Mouse (Mus musculus) left cerebral cortex, adult 8-10 months (tissue): Measurements from ENCODE around the gene Abcd1. TPM values are rescaled to one million over a fixed set of nuclear protein-coding genes. Genes with fewer than 3 reads are reported as not detected.
"Not testable (repeated sequence)": the region's sequence is repeated elsewhere in the genome, so short reads cannot be mapped to it uniquely, and the experiment has no call there.

Source experiments
- DNase-seq, 2 experiments: peaks; one replicate each; pipeline ENCODE4 v3.0.0; 2022; ENCODE audit warnings: low spot score in 2 of 2
- total RNA-seq, 4 experiments: library from RNA; stranded (reverse); gene quantifications; 2 replicates each; pipeline ENCODE4 v1.2.4; 2022

Gene Abcd1
- total RNA-seq, 4 experiments from 2014 or later, result 10.8 to 13.3 (median 12.1) TPM

DNA sequence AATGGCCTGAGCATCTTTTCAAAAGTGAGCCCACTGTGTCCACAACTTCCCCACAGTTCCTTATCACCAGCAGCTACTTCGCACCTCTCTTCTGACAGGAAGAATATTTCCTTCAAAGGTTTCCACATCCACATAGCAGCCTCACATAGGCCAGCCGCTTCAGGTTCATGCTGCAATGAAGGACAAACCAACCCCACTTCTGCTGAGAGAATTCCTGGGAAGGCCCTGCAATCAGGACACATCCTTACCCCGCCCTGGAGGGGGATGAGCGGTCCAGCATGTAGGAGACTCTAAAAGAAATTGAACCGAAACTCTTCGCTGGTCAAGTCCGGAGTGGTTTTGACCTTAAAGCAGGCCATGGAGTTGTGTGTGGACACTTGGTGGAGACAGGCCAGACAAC lies 23.4 kb downstream of the Abcd1 start:
- DNase-seq, result not testable (repeated sequence)

DNA sequence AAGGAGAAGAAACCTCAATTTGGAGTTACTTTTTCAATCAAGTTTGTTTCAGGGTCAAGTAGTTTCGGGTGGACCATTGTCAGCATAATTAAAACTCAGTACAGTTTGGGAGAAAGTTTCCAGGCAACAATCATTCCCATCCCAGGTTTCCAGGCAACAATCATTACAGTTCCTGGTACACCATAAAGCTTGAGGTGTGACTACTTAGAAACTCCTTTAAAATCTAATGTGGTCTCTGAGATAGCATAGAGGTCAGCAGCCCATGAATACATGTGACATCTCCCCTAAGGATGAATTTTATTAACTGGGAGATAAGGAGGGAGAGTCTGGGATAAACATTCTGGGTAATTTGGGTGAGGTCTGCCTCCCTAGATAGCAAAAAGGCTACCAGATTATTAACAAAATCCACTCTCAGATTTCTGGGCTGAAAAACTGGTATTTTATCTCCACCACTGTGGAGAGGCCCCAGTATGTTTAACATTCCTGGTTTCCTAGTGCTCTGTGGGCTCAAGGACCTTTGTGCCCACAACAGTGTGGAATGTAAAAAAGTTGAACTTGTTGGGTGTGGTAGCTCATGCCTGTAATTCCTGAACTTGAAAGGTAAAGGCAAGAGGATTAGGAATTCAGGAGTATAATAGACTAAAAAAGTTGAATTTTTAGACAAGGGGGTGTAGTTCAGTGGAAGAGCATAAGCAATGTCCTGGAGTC lies 28.5 kb downstream of the Abcd1 start:
- no peak for DNase-seq

DNA sequence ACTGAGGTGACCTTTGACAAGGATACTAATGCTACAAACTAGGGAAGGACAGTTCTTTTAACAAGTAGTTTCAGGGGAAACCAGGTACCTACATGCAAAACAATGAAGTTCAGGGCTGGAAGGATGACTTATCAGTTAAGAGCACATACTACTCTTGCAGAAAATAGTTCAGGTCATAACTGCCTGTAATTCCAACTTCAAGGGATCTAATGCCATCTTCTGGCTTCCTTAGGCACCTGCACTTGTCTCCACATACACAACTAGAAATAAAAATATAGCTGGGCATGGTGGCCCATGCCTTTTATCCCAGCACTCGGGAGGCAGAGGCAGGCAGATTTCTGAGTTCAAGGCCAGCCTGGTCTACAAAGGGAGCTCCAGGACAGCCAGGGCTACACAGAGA lies 32.6 kb downstream of the Abcd1 start:
- DNase-seq, result no peak

DNA sequence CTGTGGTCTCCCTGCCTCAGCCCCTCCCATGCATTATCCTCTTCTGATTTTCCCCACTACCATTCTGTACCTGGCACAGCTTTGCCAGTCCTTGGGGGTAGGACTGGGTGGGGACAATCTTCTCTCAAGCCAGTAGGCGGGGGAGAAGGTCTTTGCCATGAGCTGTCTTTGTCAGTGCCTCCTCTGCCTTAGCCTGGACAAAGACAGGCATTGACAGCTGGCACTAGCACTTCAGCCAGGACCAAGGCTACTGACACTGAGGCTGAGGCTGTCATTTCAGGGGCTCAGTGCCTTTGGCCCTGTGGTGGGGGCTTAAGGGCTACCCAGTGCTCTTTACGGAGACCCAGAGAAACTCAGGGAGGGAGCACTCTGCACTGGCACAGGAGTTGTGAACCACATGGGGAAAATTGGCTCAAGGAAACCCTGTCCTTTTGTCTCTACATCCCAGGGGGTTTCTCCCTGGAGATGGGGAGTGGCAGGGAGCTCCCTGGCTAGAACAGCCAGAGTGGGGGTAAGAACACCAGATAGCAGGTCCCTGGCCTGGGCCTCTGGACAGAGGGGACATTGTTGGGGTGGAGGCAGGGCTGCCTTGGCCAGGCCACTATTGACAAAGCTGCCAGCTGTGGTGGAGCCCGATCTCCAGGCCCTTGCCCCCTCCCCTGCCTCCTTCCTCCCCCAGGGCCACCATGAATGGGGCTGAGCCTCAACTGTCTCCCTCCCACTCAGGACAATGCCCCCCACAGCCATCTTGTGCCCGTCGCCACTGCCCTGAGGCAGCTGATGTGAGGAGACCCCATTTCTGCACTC lies 40.1 kb downstream of the Abcd1 start, which contains the start of gene Plxnb3:
Gene Plxnb3, plus strand, starts transcription at position 757 of the 807 bp plus-strand sequence.
- peak in 1 of 2 experiments; percentile 42 for DNase-seq

DNA sequence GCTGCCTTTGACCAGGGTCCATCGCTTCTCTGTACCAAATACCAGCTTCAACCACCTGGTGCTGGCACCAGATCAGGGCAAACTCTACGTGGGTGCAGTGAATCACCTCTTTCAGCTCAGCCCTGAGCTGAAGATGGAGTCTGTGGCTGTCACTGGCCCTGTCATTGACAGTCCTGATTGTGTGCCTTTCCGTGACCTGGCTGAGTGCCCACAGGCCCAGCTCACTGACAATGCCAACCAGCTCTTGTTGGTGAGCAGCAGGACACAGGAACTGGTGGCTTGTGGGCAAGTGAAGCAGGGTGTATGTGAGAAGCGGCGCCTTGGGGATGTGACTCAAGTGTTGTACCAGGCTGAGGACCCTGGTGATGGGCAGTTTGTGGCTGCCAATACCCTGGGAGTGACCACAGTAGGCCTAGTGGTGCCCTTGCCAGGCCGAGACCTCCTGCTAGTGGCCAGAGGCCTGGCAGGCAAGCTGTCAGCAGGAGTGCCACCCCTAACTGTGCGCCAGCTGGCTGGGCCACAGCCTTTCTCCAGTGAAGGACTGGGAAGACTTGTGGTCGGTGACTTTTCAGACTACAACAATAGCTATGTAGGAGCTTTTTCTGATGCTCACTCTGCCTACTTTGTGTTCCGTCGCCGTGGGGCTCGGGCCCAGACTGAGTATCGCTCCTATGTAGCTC lies 42.4 kb downstream of the Abcd1 start:
- peak in 1 of 2 experiments; percentile 44 for DNase-seq

DNA sequence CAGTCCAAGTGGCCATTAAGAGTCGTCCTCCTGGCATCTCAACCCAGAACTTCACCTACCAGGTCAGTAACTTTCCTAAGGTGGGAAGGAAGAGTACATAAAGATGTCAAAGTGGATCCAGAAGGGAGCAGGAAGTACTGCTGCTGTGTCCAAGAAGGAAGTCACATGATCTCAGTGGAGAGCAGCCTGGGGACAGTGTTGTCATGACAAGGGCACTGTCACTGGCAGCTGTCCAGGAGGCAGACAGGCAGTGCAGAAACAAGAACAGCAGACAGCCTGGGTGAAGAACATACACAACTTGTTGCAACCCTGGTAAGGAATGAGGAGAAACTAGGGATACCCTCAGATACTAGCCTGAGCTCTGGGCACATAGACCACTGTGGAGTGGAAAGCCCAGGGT lies 48.9 kb downstream of the Abcd1 start:
- DNase-seq, result no peak

DNA sequence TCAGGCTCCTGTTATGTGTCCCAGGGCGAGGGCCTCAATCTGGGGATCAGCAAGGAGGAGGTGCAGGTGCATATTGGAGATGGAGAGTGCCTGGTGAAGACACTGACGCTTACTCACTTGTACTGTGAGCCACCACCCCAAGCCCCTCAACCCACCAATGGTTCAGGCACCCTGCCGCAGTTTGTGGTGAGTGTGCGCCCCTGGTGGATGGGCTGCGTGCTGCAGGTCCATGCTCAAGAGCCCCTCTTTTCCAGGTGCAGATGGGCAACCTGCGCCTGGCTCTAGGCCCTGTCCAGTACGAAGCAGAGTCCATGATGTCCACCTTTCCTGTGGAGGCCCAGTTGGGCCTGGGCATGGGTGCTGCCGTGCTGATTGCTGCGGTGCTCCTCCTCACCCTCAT lies 50.9 kb downstream of the Abcd1 start:
- no peak for DNase-seq

DNA sequence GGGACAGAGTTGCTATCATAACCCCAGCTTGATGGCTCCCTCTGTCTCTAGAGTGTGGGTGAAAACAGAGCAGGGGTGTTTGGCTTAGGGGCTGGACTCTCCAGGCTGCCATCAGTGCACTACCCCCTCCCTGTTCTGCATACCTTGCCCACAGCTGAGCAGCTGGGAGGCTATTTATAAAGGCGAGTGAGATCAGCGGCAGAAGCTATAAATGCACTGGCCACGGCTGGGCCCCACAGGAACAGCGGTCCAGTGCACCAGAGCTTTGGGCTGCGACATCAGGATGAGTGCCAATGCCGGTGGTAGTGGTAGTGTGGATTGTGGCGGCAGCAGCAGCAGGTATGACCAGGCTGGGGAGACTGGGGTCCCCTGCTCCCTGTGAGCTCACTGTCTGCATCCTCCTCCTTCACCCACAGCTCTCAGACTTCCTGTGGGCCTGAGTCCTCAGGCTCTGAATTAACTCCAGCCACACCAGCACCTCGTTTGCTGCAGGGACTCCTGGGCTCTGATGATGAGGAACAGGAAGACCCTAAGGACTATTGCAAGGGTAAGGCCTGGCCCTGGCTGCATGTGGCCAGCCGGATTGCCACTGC lies 57.9 kb downstream of the Abcd1 start, which contains the start of gene Srpk3:
Gene Srpk3, plus strand, starts transcription at position 238 of the 593 bp plus-strand sequence.
- peak in 1 of 2 experiments; percentile 59 for DNase-seq

DNA sequence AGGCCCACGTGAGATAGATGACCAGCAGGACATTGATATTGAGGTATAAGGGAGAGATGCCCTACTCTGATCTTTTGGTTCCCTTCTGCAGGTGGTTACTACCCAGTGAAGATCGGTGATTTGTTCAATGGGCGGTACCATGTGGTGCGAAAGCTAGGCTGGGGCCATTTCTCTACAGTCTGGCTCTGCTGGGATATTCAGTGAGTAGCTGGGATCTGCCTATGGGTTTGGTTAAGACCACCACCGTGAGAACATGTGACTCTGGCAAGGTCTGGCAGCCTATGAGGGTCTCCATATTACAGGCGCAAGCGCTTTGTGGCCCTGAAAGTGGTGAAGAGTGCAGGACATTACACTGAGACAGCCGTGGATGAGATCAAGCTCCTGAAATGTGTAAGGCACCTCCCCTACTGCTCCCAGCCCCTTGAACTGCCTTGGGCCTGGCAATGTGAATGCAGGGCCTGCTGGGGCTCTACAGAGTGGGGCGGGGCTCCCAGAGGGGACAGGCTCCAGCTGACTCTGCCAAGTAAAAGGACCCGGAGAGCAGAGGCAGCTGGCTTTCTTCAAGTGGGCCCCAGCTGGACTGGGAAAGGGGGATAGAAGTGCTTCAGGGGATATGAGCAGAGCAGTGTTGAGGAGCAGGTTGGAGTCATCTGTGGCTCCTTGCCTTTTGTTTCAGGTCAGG lies 58.5 kb downstream of the Abcd1 start:
- no peak for DNase-seq

DNA sequence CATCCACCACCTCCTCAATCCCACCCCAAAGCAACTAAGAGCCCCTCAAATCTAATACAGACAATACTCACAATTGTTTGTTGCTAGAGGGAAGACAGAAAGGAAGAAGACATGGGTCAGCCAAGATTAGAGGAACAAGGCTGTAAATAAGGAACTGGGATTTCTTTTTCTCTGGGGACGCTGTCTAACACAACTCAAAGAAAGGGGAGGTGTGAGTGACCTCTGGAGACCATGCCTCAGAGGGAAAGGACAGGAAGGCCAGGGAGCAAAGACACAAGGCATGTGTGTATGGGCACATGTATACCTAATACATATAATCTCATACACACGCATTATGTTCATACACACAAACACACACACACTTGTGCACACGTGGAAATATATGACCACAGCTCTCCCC lies 65.8 kb downstream of the Abcd1 start:
- DNase-seq, result no peak

DNA sequence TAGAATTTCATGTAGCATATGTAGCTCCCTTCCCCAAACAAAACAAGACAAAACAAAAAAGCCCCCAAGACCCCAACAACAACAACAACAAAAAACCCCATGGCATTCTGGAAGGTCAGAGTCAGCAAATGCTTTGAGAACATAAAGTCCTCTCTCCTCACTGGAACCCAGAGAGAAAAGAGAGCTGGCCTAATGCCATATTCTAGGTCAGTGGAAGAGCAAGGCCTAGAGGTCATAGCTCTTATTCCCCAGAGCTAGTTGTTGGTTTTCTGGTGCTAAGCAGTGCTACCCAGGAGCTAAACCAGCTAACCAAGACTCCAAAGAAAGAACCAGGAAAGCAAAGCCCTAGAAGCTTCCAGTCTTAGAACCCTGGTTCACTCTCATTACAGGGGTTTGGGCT lies 69.3 kb downstream of the Abcd1 start:
- DNase-seq, result no peak

DNA sequence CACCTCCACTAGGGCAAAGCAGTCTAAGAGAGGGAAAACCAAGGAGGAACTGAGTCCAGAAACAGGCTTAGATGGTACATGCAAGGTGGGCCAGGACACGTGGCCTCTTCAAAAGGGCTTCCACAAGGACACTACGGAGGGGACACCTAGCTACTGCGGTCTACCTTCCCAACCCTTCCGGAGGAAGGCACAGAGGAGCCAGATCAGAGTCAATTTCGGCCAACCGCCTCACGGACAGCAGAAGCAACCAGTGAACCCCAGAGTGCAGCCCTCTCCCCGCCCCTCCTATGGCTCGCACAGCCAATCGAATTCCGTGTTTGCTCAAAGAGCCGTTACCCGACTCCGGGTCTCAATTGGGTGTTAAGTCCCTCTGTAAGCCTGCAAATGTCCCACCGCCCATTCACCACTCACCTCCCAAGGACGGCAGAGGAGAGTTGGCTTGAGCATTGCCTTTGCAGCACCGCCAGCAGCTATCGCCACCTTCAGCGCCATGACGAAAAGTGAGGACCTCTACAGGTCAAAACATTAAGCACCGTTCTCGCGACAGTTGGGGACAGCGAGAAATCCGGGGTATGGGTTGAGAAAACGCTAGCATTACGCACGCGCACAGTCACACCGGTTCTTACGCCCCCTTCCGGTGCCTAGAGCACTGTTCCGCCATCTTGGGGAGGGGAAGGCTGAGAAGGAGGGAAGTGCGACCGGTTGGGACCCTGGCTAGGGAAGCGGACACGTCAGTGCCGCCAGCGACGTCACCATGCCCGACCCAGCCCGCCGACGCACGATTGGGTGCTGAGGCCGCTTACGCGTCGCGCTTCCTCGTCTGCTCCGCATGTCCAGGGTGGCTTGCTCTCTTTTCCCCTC lies 70.2 kb downstream of the Abcd1 start, which contains the start of the genes Idh3g and Ssr4:
Gene Idh3g, minus strand, starts transcription at position 534 of the 861 bp plus-strand sequence.
Gene Ssr4, plus strand, starts transcription at position 665 of the 861 bp plus-strand sequence.
- DNase-seq, result peak; percentile 84 to 94

DNA sequence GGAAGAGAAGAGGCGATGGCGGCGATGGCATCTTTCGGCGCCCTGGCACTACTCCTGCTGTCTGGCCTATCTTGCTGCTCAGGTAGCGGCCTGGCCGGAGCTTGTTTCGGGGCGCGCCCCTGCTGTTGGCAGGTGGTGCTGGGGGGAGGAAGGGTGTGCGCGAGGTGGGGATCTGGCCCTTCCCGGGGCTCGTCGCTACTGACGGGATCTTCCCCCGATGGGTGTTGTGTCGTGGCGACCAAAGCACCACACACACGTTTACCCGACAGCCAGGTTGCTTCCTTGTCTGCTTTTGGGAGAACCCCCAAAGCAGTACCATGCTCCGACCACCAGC lies 70.8 kb downstream of the Abcd1 start:
- no peak for DNase-seq

Other genes starting within 250 kb of the Abcd1 start
- 10 to 100 TPM; 18.7 to 23.5 (median 19.3) TPM for gene Bgn, start 233.0 kb upstream of the Abcd1 start, total RNA-seq
- gene Atp2b3, start 213.5 kb upstream of the Abcd1 start, total RNA-seq, result 10 to 100 TPM; 91.0 to 100.0 (median 95.1) TPM
- under 1 TPM; 0.42 to 0.87 (median 0.82) TPM for gene Dusp9, start 77.2 kb upstream of the Abcd1 start, total RNA-seq
- gene Pnck, start 56.5 kb upstream of the Abcd1 start, total RNA-seq, result 100 to 1,000 TPM in 1 of 4 experiments, 10 to 100 TPM in 3; 83.1 to 100 (median 96.2) TPM
- 100 to 1,000 TPM; 103 to 124 (median 111) TPM for gene Slc6a8, start 43.4 kb upstream of the Abcd1 start, total RNA-seq
- gene Bcap31, start 422 bp upstream of the Abcd1 start, total RNA-seq, result 100 to 1,000 TPM in 1 of 4 experiments, 10 to 100 TPM in 3; 91.3 to 100 (median 95.9) TPM
- 10 to 100 TPM; 12.1 to 13.3 (median 12.8) TPM for gene Plxnb3, start 40.5 kb downstream of the Abcd1 start, total RNA-seq
- 10 to 100 TPM in 2 of 4 experiments, 1 to 10 TPM in 2; 7.5 to 11.3 (median 9.3) TPM for gene Srpk3, start 57.8 kb downstream of the Abcd1 start, total RNA-seq
- 100 to 1,000 TPM; 192 to 222 (median 206) TPM for gene Idh3g, start 70.3 kb downstream of the Abcd1 start, total RNA-seq
- gene Ssr4, start 70.4 kb downstream of the Abcd1 start, total RNA-seq, result 100 to 1,000 TPM in 2 of 4 experiments, 10 to 100 TPM in 2; 90.7 to 130 (median 99.7) TPM
- gene Pdzd4, start 108.4 kb downstream of the Abcd1 start, total RNA-seq, result 100 to 1,000 TPM; 105 to 117 (median 113) TPM
- not detected for gene Avpr2, start 175.5 kb downstream of the Abcd1 start, total RNA-seq
- 100 to 1,000 TPM; 147 to 158 (median 153) TPM for gene L1cam, start 179.5 kb downstream of the Abcd1 start, total RNA-seq
- gene Arhgap4, start 205.3 kb downstream of the Abcd1 start, total RNA-seq, result 1 to 10 TPM; 4.3 to 5.1 (median 4.7) TPM
- gene Naa10, start 205.3 kb downstream of the Abcd1 start, total RNA-seq, result 10 to 100 TPM; 47.7 to 62.7 (median 57.0) TPM
- 10 to 100 TPM in 1 of 4 experiments, 1 to 10 TPM in 3; 5.3 to 15.8 (median 7.5) TPM for gene Renbp, start 214.3 kb downstream of the Abcd1 start, total RNA-seq
- gene Hcfc1, start 249.8 kb downstream of the Abcd1 start, total RNA-seq, result 10 to 100 TPM; 67.9 to 78.7 (median 72.5) TPM